Mouse (Mus musculus) kidney, adult 18-20 months (tissue): ENCODE data around the gene Btbd8.

Source experiments
- DNase-seq: peaks from one replicate; pipeline ENCODE4 v3.0.0; 2021

The Btbd8 gene

GRCm38 (mm10) chr5:107437464-107438281 is at the start of gene Btbd8:
Btbd8 (plus strand) TSS chr5:107437997.
- DNase-seq: peak; percentile 95

- no peak for DNase-seq
These were observed 48.4 kb upstream of the Btbd8 start for GRCm38 (mm10) chr5:107389373-107389772.

GRCm38 (mm10) chr5:107394437-107394836 is 43.4 kb upstream of the Btbd8 start:
- no peak for DNase-seq

- no peak for DNase-seq
These were observed 35.4 kb upstream of the Btbd8 start, which contains the start of gene Ephx4 for GRCm38 (mm10) chr5:107402436-107402835. Ephx4 (plus strand) TSS chr5:107402736.

GRCm38 (mm10) chr5:107403011-107403946 is 34.5 kb upstream of the Btbd8 start:
- DNase-seq: no peak

GRCm38 (mm10) chr5:107403947-107404684 is 33.7 kb upstream of the Btbd8 start:
- DNase-seq: no peak

GRCm38 (mm10) chr5:107405361-107405760 is 32.4 kb upstream of the Btbd8 start:
- no peak for DNase-seq

GRCm38 (mm10) chr5:107410305-107410704 is 27.5 kb upstream of the Btbd8 start:
- no peak for DNase-seq

- DNase-seq: no peak
These were observed 26.5 kb upstream of the Btbd8 start for GRCm38 (mm10) chr5:107411326-107411725.

GRCm38 (mm10) chr5:107412285-107412684 is 25.5 kb upstream of the Btbd8 start:
- no peak for DNase-seq

- no peak for DNase-seq
These were observed 22.7 kb upstream of the Btbd8 start for GRCm38 (mm10) chr5:107415098-107415497.

- no peak for DNase-seq
These were observed 16.1 kb upstream of the Btbd8 start for GRCm38 (mm10) chr5:107421676-107422075.

GRCm38 (mm10) chr5:107431249-107431648 is 6.5 kb upstream of the Btbd8 start, which contains the start of gene Lpcat2b:
Lpcat2b (plus strand) TSS chr5:107431549.
- DNase-seq: no peak

- no peak for DNase-seq
These were observed 3.8 kb upstream of the Btbd8 start for GRCm38 (mm10) chr5:107434001-107434400.

- no peak for DNase-seq
These were observed 1.6 kb upstream of the Btbd8 start for GRCm38 (mm10) chr5:107436185-107436584.

- no peak for DNase-seq
These were observed 1.1 kb upstream of the Btbd8 start for GRCm38 (mm10) chr5:107436587-107437209.

GRCm38 (mm10) chr5:107438353-107438752 is 556 bp downstream of the Btbd8 start:
- DNase-seq: no peak

- DNase-seq: no peak
These were observed 4.1 kb downstream of the Btbd8 start for GRCm38 (mm10) chr5:107441881-107442280.

GRCm38 (mm10) chr5:107444251-107444650 is 6.5 kb downstream of the Btbd8 start:
- DNase-seq: no peak

GRCm38 (mm10) chr5:107447977-107448376 is 10.2 kb downstream of the Btbd8 start:
- DNase-seq: no peak

- DNase-seq: no peak
These were observed 11.0 kb downstream of the Btbd8 start for GRCm38 (mm10) chr5:107448784-107449183.

- DNase-seq: no peak
These were observed 11.8 kb downstream of the Btbd8 start for GRCm38 (mm10) chr5:107449620-107450019.
